In genomic region chr2:62382440-62382839, GRCm38 (mm10) we compare ENCODE assay signal across 18 mouse cellular contexts. TPM values are rescaled to one million over a fixed set of nuclear protein-coding genes. Genes with fewer than 3 reads are reported as not detected.
DNase-seq lines count a peak whose midpoint lies in the region; ATAC-seq lines count a peak whose summit lies in the region.
"Had no signal": no experiment of that assay in that cellular context is flagged by ENCODE, and none has a peak within 500 bp of the region (broad histone marks: within the 10 kb centered on the region; RNA-seq: fewer than 3 reads in every experiment).

No protein-coding gene starts in this region.

- no peak overlapping the region for H3K9ac ChIP-seq in lung, embryonic 16.5 days (ENCODE audit: low read length)
- H3K9ac ChIP-seq: embryonic facial prominence, embryonic 12.5 days; forebrain, embryonic 15.5 days; heart, embryonic 13.5 days; hindbrain, embryonic 12.5 days had no signal

- peak overlapping the region; percentile 35 for H3K27ac ChIP-seq in lung, embryonic 16.5 days (ENCODE audit: low read length)
- no peak overlapping the region for H3K27ac ChIP-seq in heart, embryonic 10.5 days
- H3K27ac ChIP-seq: embryonic facial prominence, embryonic 12.5 days; forebrain, embryonic 15.5 days; heart, adult 2 months; heart, embryonic 13.5 days; hindbrain, embryonic 12.5 days had no signal

- H3K4me2 ChIP-seq in lung, embryonic 16.5 days (ENCODE audit: low read depth, low read length), result no peak overlapping the region
- H3K4me2 ChIP-seq: embryonic facial prominence, embryonic 12.5 days; forebrain, embryonic 15.5 days; heart, embryonic 13.5 days; hindbrain, embryonic 12.5 days had no signal

- no peak overlapping the region for H3K4me3 ChIP-seq in lung, embryonic 16.5 days (ENCODE audit: low read length)
- H3K4me3 ChIP-seq in heart, embryonic 10.5 days, result no peak overlapping the region
- H3K4me3 ChIP-seq: embryonic facial prominence, embryonic 12.5 days; forebrain, embryonic 15.5 days; heart, adult 2 months; heart, embryonic 13.5 days; hindbrain, embryonic 12.5 days had no signal

- no peaks in the 10 kb centered on the region for H3K9me3 ChIP-seq in lung, embryonic 16.5 days (ENCODE audit: control insufficient read depth, low read length)
- no peaks in the 10 kb centered on the region for H3K9me3 ChIP-seq in heart, embryonic 10.5 days
- H3K9me3 ChIP-seq: embryonic facial prominence, embryonic 12.5 days; forebrain, embryonic 15.5 days; heart, embryonic 13.5 days; hindbrain, embryonic 12.5 days had no signal

- H3K4me1 ChIP-seq in lung, embryonic 16.5 days (replicated peaks; ENCODE audit: control insufficient read depth, insufficient read depth, low read length), result peaks cover 11% of the 10 kb centered on the region; the same call in 1 of the 2 replicates
- H3K4me1 ChIP-seq in heart, embryonic 10.5 days, result no peaks in the 10 kb centered on the region
- H3K4me1 ChIP-seq: embryonic facial prominence, embryonic 12.5 days; forebrain, embryonic 15.5 days; heart, embryonic 13.5 days; hindbrain, embryonic 12.5 days had no signal

- 45% methylated on average over 5 of the region's 5 CpGs for WGBS in lung, embryonic 16.5 days
- WGBS in heart, embryonic 10.5 days, result 67% methylated on average over 5 of the region's 5 CpGs

- ATAC-seq in lung, embryonic 16.5 days (ENCODE audit: low read depth), result peak; percentile 70
- ATAC-seq: forebrain, embryonic 15.5 days; hindbrain, embryonic 16.5 days had no signal

- DNase-seq in ZHBTc4 (ENCODE audit: low read depth, low spot score), result peak; percentile 11
- peak; percentile 62 to 63 for DNase-seq in lung, adult 18-20 months
- peak; percentile 61 for DNase-seq in lung, postnatal 25 days (ENCODE audit: low spot score)
- no peak for DNase-seq in adrenal gland, postnatal 10 days
- DNase-seq in layer of hippocampus, postnatal 36 days, result no peak
- DNase-seq in heart, embryonic 10.5 days (ENCODE audit: low spot score), result no peak
- DNase-seq: adrenal gland, adult 8-10 months; cerebellum, adult 11 months; cerebellum, adult 8-10 months; cerebellum, postnatal 14 days; heart, adult 2 months; heart, postnatal 36 days had no signal

- H3K27me3 ChIP-seq in lung, embryonic 16.5 days (ENCODE audit: control insufficient read depth, insufficient read depth, low read depth, low read length), result no peaks in the 10 kb centered on the region
- no peaks in the 10 kb centered on the region for H3K27me3 ChIP-seq in heart, embryonic 10.5 days (ENCODE audit: insufficient read depth, poor library complexity, severe bottlenecking)
- H3K27me3 ChIP-seq: embryonic facial prominence, embryonic 12.5 days; forebrain, embryonic 15.5 days; heart, embryonic 13.5 days; hindbrain, embryonic 12.5 days had no signal

- peaks cover 2% of the 10 kb centered on the region; the same call in 1 of the 2 replicates for H3K36me3 ChIP-seq in lung, embryonic 16.5 days (ENCODE audit: control insufficient read depth, insufficient read depth, low read length)
- no peaks in the 10 kb centered on the region for H3K36me3 ChIP-seq in heart, embryonic 10.5 days
- H3K36me3 ChIP-seq: embryonic facial prominence, embryonic 12.5 days; forebrain, embryonic 15.5 days; hindbrain, embryonic 12.5 days had no signal

RNA-seq across cellular contexts. Expression of gene Dpp4, which starts 29.6 kb away (rescaled TPM):
- polyA plus RNA-seq in lung, embryonic 16.5 days (2015; fragmentation: Nextera tagmentation; extraction: Ambion mirVana), result 32.4 and 38.1 TPM in 2 replicates
- 10 to 100 TPM in 1 of 2 experiments, 1 to 10 TPM in 1; 9.5 to 14.5 TPM for total RNA-seq in adrenal gland, postnatal 10 days (2021)
- total RNA-seq in layer of hippocampus, postnatal 36 days (2021), result under 1 TPM; 0.30 to 0.71 TPM
- polyA plus RNA-seq in heart, embryonic 10.5 days (2016; fragmentation: Nextera tagmentation; extraction: Ambion mirVana), result 8.7 and 11.8 TPM in 2 replicates

Comparison
In these comparisons a context has a peak if more than half of its experiments do, and no peak if none do; other contexts are left out.
1. DNase-seq: peak in ZHBTc4 (single experiment), lung, adult 18-20 months (2 of 2) and lung, postnatal 25 days (single experiment); none in adrenal gland, postnatal 10 days (single experiment), layer of hippocampus, postnatal 36 days (0 of 2) and heart, embryonic 10.5 days (single experiment).
2. RNA of gene Dpp4, which starts 29.6 kb away (total RNA-seq): 9.5 to 14.5 TPM in adrenal gland, postnatal 10 days; 0.30 to 0.71 TPM in layer of hippocampus, postnatal 36 days; every median in the first group is over 4 times any median in the second.